Mouse (Mus musculus) granulocyte monocyte progenitor cell, adult 5-6 weeks (primary cell): ENCODE measurements around the gene Atg4d. TPM values are rescaled to one million over a fixed set of nuclear protein-coding genes. Genes with fewer than 3 reads are reported as not detected.
"Not testable (repeated sequence)": the region's sequence is repeated elsewhere in the genome, so short reads cannot be mapped to it uniquely, and the experiment has no call there.

Experiments
- ATAC-seq: replicated peaks from 2 replicates; pipeline ENCODE4 v1.8.0; 2016; ENCODE audit warnings: mild to moderate bottlenecking, moderate TSS enrichment, inconsistent platforms; ENCODE audit not compliant: poor library complexity, severe bottlenecking
- total RNA-seq, 2 experiments: library from RNA; stranded (forward) in 1 of 2; stranded (reverse) in 1 of 2; fragments of 200-712, 200-1000 nt in 1 of 2; fragments of >200 nt in 1 of 2; fragmentation: Nextera tagmentation in 1 of 2; gene quantifications; 2 replicates each; pipeline ENCODE4 v1.2.3; 2014 to 2017

The Atg4d gene
- total RNA-seq, 2 experiments from 2014 or later: 5.9 to 8.9 TPM

GRCm38 (mm10) chr9:21238733-21239464 lies 26.2 kb upstream of the Atg4d start, which contains the start of gene Keap1:
Gene Keap1, minus strand, starts transcription at chr9:21239361.
- peak; percentile 59 for ATAC-seq

GRCm38 (mm10) chr9:21239465-21239848 lies 25.6 kb upstream of the Atg4d start:
- ATAC-seq: no peak

GRCm38 (mm10) chr9:21241343-21241742 lies 23.8 kb upstream of the Atg4d start:
- peak; percentile 45 for ATAC-seq

GRCm38 (mm10) chr9:21243826-21244427 lies 21.2 kb upstream of the Atg4d start:
- ATAC-seq: no peak

GRCm38 (mm10) chr9:21244428-21245112 lies 20.5 kb upstream of the Atg4d start:
- 0 out of 2 replicates have a peak, but pooled peaks have one; percentile 13 for ATAC-seq

GRCm38 (mm10) chr9:21245113-21245487 lies 20.0 kb upstream of the Atg4d start:
- ATAC-seq: no peak

GRCm38 (mm10) chr9:21246342-21246741 lies 18.8 kb upstream of the Atg4d start:
- ATAC-seq: peak; percentile 78

GRCm38 (mm10) chr9:21248326-21248725 lies 16.8 kb upstream of the Atg4d start, which contains the start of gene S1pr5:
Gene S1pr5, minus strand, starts transcription at chr9:21248443.
- ATAC-seq: peak; percentile 56

- no peak for ATAC-seq
These were observed 15.2 kb upstream of the Atg4d start for GRCm38 (mm10) chr9:21249629-21250508.

- ATAC-seq: no peak
These were observed 14.6 kb upstream of the Atg4d start for GRCm38 (mm10) chr9:21250509-21250908.

GRCm38 (mm10) chr9:21251116-21251735 lies 13.9 kb upstream of the Atg4d start:
- no peak for ATAC-seq

- no peak for ATAC-seq
These were observed 10.4 kb upstream of the Atg4d start for GRCm38 (mm10) chr9:21254690-21255089.

- ATAC-seq: not testable (repeated sequence)
These were observed 8.7 kb upstream of the Atg4d start for GRCm38 (mm10) chr9:21256349-21256748.

- no peak for ATAC-seq
These were observed 4.5 kb upstream of the Atg4d start for GRCm38 (mm10) chr9:21260491-21261040.

GRCm38 (mm10) chr9:21261831-21262230 lies 3.3 kb upstream of the Atg4d start:
- no peak for ATAC-seq

GRCm38 (mm10) chr9:21264272-21264999 lies 657 bp upstream of the Atg4d start:
- no peak for ATAC-seq

GRCm38 (mm10) chr9:21265611-21266010 lies 518 bp downstream of the Atg4d start:
- ATAC-seq: no peak

GRCm38 (mm10) chr9:21266889-21267288 lies 1.8 kb downstream of the Atg4d start:
- ATAC-seq: no peak

- ATAC-seq: no peak
These were observed 3.2 kb downstream of the Atg4d start for GRCm38 (mm10) chr9:21268305-21268704.
